Mouse (Mus musculus) yolk sac, embryonic 10.5 days (tissue): ENCODE measurements around the gene Btk.

Experiments
- DNase-seq: peaks from one replicate; pipeline ENCODE4 v3.0.0-alpha.2; 2017; ENCODE audit warnings: low spot score

Btk gene

DNA sequence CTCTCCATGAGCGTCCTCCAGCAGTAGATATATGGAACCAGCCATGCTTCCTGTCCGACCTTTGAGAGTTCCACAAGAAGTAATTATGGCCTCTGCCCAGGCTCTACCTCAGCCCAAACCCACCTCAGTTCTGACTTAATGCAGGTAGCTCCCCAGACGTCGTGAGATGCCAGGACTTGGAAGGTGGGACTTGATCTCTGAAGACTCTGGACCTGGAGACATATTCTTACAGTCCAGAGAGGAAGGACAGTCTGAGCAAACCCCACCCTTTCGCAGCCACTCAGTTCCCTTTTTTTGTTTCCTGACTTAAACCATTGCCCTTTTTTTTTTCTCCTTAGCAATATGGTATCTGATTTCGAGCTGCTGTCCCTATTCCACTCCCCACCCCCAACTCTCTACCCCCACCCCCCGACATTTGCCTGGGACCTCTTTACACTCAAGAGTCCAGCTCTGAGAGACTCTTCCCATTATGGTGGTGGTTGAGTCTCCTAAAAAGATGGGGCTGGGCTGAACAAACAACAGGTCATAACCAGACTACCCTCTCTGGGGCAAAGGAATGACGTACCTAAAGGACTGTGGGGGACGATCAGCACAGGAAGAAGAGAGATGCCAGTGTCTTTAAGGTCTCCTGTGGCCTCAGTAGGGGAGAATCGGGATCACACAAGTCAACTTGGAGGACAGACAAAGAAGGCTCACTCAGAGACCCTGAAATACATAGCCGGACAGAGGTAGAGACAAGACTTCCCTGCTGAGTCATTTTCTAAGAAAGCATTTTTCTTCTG is at the start of gene Btk:
Btk (minus strand) TSS at position 683 of the 782 bp plus-strand sequence.
- no peak for DNase-seq

DNA sequence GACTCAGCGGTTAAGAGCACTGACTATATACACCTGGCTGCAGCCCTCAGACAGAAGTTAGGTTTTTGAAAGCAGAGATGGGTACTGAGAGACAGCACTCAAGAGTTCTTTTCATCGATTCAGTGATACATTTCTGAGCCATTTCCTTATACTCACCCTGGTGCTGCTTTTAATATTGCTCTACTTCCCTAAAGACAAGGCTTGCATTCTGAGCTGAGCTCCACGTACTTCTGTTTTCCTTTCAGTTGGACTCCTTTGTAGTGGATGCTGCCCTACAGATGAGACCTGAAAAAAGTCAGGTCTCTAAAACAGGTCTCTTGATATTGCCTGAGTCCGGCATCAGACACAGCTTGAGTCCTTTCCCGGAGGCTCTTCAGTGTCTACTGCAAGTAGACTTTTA is 49.3 kb upstream of the Btk start:
- DNase-seq = no peak

DNA sequence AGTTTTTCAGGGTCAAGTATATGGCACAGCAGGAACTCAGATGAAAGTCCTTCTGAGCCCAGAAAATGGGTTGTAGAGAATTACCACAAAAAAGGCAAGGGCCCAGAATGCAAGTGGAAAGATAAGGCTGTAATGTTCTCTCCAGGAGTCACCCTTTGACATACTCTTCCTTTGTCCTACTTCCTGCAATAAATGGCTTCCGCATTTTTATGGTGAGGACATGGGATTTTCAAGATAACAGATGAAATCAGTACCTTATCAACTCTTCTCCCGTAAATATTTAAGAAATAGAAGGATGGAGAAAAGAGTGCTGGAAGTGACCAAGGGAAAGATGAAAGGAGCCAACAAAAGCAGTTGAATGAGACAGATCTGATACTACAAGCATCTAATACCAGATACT is 44.8 kb upstream of the Btk start:
- no peak for DNase-seq

DNA sequence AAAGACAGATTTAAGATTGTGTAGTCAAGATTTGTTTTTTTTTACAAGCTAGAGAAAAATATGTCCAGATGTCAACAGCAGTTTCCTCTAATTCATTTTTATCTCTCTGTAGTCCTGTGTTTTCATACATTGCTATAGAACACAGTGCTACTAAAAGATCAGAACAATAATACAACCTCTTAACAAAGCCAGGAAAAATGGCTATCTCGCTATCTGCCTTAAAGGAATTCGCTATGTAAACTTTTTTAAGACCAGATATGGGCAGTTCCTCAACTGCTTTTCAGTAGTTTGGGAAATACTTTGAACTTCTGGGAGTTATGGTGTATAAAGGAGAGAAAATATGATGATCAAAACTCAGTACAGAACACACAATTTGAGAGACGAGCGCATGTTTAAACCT is 40.0 kb upstream of the Btk start:
- no peak for DNase-seq

DNA sequence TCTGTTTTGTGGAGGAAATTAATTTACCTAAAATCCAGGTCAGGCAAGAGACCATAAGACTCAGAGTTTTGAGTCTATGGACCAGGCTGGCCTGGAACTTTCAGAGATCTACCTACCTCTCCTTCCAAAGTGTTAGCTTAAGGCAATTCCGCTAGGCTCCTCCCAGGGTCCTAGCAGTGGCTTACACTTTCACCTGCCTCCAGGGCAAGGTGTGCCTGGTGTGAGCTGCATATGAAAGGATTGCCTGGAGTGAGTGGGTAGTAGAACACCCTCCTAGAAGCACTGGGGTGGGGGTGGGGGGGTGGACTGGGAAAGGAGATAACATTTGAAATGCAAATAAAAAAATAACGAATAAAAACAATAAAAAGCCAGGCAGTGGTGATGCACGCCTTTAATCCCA is 38.3 kb upstream of the Btk start:
- DNase-seq = no peak

DNA sequence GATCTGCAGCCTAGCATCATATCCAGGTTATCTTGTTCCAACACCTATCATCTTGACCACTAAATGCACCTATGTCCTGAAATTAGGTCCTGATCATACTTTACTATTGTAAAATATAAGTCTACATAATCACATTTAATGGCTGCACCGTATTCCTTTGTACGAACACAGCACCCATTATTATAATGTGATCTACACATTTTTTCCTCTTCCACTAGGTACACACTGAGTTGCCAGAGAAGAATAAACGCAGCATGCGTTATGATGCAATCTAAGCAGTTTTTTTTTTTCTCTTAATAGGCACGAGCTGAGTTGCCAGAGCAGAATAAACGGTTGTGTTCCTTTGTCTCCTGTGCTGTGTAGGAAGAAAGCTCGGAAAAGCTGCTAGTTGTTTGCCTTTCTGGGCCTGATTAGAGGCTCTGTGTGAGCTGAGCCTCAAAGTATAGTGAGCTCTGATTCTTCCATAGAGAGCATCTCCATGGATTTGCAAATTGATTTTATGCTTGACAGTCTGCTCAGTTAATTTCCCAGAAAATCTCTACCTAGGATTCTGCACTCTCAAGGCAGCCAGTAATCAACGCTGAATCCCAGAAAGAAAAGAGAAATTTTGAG is 37.0 kb upstream of the Btk start:
- DNase-seq = no peak

DNA sequence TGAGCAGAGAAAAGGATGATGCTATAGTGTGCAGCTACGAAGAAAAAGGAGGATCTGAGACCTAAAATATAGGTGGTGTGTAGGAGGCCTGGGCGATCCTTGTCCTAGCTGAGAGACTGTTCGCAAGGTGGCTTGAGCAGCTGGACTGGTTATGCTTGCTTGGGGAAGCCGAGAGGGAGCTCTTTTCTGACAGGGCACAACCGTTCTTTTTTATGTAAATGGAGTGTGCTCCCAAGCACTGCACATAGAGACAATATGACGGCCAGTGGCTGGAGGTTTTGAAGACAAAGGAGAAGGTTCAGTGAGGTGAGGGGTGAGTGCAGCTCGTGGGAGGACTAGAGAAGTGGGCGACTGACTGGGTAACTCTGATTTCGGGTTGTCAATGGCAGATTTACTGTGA is 36.3 kb upstream of the Btk start:
- DNase-seq = no peak

DNA sequence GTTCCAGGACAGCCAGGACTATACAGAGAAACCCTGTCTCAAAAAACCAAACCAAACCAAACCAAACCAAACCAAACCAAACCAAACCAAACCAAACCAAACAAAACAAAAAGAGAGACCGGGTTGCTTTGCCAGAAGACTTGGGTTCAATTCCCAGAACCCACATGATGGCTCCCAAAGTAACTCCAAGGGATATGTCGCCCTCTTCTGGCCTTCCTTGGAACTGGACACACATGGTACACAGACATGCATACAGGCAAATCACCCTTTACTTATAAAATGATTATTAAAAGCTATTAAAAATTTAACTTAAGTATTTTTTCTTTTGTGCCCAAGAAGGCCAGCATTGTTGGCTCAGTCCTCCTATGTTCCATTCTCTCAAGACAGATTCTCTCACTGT is 30.9 kb upstream of the Btk start:
- no peak for DNase-seq

DNA sequence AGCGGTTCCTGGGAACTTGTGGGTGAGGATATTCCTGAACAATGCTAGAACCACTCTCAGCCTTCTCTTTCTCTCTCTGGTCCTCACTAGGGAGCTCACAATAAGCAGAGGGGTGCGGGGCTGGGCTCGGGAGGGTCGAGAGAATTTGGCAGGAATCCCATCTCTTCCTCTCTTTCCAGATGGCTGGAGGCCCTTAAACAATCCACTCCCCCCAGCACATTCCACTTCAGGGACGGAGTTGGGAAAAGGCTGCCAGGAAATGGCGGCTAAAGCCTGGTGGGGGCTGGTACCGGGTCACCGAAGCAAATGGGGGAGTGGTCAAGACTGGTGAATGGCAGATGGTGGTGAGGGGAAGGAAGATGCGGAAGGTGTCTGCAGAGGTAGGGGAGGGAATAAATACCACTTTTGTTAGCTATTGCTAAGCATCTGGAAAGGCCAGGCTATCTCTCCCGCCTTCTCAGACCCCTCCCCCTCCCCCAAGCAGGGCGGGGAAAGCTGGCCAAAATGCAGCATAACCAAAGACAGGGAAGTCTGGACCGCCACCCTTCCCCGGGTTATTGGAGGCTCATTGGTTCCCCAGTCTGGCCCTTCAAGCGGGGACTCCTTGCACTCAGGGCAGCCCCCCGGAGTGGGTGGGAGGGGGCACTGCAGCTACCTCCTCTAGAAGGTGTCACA is 29.1 kb upstream of the Btk start:
- DNase-seq = peak; percentile 79

DNA sequence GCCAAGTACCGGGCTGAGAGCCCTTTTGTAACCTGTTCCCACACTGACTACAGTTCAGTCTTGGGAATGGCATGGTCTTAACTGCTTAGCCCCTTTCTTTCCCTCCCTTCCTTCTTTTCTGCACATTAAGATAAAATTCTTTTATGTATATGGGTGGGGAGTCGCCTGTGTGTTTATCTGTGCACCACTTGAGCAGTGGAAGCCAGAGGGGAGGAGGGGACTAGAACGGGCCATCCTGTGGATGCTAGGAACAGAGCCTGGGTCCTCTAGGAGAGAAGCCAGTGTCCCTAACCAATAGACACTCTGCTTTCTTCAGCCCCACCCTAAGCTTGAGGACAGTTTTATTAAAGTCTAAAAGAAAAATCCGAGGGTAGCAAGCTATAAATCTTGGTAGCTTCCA is 27.6 kb upstream of the Btk start:
- DNase-seq = no peak

DNA sequence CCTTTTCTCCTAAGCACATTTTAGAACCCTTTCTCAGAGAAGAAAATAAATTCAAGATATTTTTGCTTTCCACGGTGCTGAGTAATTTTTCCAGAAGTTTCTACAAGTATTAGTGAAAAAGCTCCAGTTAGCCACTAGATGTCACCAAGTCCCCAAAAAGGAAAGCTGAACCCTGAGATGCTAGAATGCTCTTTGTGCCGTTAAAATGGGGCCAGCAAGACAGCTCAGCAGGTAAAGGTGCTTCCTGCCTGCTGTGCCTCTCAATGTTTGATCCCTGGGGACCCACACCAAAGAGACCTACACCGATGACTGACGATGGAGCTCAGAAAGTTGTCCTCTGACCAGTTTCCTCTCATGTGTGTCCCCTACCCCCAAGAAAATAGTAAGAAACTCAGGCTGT is 26.1 kb upstream of the Btk start:
- no peak for DNase-seq

DNA sequence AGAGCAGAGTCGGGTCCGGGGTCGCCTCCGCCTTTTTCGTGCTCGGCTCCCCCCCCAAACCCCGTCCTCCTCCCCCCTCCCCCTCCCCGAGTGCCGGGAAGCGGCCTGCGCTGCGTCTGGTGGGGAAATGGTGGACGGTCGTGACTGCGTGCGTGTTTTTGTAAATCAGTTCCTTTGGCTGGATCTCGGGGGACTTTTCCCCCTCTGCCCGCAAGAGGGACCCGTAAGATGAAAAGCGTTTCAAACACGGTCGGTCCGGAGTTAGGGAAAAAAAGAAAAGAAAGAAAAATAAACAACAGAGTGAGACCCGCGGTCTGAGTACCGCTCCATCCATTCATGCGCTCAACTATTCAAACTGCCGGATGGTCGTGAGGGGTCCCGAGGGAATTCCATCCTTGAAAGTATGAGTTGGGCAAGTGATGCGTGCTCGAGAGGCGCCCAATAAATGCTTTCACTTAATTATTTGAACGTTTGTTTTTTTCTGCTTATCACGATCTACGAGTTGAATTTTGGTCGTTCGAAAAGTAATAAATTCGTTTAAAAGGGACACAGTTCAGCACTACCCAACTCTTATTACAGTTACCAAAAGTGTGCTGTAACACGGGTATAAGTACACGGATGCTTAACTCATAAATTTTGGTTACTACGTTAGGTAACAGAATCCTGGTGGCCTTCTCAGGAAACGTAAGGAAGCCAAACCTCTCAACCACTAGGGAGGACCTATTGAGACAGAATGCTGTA is 18.2 kb upstream of the Btk start:
- no peak for DNase-seq

DNA sequence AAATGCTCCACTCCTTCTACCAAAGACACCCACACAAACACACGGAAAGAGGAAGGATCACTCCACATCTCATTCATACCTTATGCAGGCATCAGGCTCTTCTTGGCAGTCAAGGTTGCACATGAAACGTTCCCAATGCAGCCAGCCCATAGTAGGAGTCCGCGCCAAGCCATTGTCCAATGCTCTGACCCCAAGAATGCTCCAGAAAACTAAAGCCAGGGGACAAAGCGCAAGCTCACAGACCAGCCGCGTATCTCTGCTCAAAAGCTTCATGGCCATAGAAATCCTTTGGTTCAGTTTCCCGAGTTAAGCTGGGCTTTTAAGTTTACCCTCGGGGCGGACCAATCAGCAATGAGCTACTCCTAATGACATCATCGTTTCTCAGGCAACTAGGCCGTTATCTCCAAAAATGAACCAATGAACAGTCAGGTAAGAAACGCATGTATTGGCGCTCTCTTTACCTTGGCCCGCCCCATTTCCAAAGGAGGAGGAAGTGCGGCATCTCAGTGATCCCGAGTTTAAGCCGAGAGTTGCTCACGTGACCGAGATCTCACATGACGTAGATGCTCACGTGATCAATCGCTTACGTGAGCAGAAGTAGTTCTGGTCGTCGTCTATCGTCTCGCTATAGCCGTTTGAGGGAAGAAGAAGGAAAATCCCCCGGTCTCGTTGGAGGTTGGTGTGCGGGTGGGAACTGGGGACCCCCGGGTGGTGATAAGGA is 17.4 kb upstream of the Btk start, which contains the start of the genes Gla and Hnrnph2:
Gla (minus strand) TSS at position 467 of the 721 bp plus-strand sequence.
Hnrnph2 (plus strand) TSS at position 521 of the 721 bp plus-strand sequence.
- peak; percentile 91 for DNase-seq

DNA sequence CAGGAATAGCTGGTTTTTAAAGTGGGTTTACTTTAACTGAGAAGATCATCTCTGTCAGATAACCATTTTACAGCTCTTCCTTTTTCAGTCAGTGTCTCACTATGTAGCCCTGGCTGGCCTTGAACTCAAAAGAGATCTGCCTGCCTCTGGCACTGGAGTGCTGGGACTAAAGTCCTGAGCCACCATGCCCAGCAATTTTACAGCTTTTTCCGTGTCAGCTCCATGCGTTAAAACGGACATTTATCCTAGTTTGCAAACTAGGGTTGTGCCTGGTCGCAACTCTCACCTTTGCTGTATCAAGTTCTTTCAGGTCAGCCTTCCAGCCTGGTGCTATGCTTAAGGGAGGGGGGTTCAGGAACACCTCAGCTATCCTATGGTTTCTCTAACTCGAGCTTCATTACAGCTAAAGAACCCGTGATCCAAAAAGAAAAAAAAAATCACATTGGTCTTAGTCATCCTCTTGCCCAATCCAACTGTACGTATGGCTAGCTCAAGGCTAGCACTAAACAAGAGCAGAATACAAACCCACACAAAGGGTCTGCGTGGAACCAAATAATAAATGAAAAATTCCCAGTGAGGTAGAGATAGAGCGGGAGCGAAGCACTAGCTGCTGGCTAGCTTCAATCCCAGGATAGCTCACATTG is 16.7 kb upstream of the Btk start:
- DNase-seq = no peak

DNA sequence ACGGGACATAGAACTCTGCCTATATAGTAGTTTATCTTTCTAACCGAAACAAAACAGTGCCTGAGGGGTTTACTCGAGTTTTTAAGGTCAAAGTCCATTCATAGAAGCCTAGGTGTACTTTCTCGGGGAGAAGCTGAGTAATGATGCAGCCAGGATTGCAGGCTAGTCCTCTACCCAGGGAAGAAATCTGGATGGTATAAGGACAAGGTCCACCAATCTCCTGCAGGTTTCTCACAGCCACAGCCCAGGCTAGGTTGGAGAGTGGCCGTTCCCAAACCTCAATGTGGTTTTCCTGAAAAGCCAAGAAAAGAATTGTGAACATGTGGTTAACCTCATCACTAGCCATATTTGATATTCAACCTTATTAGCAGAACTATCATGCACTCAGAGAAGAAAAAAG is 6.5 kb upstream of the Btk start:
- DNase-seq = no peak

DNA sequence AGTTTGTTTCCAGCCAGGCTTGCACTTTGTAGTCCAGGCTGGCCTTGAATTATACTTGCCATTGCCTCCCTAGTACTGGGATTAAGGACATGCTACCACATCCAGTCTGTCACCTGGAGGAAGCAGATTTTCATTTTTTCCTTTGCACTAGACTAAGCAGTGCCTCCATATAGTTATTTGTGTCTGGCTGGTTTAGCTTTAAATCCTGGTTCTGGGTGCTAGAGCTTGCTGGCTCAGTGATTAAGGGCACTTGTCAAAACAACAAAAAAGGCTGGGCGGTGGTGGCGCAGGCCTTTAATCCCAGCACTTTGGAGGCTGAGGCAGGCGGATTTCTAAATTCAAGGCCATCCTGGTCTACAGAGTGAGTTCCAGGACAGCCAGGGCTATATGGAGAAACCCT is 5.6 kb upstream of the Btk start:
- no peak for DNase-seq

DNA sequence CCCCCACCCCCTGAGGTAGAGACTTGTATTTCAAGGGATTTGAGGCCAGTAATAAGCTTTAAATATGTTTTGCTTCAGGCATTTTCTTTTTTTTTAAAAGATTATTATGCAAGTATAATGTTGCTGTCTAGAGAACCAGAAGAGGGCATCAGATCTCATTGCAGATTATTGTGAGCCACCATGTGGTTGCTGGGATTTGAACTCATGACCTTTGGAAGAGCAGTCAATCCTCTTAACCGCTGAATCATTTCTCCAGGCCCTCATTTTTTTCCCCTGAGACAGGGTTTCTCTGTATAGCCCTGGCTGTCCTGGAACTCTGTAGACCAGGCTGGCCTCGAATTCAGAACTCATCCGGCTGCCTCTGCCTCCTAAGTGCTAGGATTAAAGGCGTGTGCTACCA is 4.9 kb upstream of the Btk start:
- DNase-seq = no peak

DNA sequence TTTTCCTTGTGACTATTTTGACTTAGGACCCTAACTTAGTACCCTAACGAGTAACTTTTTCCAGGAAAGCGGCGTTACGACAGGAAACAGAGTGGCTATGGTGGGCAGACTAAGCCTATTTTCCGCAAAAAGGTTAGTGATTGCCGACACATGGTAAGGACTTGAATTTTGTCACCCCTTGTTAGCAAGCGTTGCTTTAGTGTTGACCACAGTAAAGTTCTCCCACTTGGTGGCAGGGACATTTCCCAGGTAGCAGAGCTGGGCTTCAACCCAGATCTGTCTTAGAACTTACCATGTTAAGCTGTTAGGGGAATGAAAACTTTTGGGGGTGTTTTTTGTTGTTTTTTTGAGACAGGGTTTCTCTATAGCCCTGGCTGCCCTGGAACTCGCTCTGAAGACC is 3.1 kb upstream of the Btk start:
- no peak for DNase-seq

DNA sequence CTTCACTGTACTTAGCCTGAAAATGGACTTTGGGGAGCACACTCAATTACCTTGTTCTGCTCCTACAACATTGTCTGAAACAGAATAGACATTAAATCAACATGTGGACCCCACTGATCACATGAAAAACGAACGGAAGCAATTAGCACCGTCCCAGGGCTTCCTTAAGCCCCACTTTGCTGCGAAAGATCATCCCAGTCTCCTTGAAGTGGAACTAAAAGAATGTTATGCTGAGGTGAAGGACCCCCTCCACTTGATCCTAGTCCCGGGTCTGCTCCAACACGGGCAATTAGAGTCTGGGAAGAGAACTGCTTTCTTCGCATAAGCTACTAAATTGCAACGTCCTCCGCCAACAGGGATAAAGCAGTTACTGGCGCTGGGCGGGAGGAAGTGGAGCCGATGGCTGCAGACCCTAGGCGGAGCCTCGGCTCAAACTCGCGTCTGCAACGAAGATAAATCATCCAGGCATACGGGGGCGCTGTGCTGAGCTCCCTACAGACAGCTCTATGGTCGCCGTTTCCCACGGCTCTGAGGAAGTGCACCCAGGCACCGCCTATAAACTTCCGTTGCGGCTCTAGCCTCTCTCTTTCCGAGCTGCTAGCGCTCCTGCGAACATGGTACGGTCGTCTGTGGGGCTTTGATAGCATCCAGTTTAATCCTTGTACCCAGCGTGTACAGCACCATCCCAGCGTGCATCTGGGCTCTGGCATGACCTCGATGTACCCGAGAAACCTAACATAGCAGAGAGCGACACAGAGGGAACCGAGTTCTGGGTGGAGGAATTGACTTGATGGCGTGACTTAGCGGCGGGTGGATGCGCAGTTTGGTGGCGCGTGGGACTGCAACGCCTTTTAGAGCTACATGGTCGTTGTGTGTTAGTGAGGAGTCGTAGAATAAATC is 2.0 kb upstream of the Btk start, which contains the start of gene Rpl36a:
Rpl36a (plus strand) TSS at position 552 of the 900 bp plus-strand sequence.
- peak; percentile 87 for DNase-seq

DNA sequence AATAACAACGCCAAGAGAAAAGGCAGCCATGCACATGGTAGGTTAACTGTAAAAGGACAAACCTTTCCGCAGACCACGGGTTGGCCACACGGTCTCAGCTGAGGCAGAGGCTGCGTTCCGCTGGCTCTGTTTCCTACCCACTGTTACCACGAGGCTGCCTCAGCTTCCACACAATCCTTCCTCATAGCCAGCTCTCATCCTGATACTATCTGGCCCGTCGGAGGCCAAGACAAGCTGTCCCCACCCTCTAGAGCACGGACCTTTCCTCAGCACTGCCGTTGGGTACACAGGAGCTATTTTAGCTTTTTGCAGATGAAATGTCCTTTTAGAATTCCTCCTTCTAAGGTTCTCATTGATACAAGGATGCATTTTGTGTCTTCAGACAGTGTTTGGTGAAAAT is 1.1 kb downstream of the Btk start:
- no peak for DNase-seq
